Mouse (Mus musculus) heart, embryonic 15.5 days (tissue): ENCODE data around the gene Rpl23. TPM values are rescaled to one million over a fixed set of nuclear protein-coding genes. Genes with fewer than 3 reads are reported as not detected.
"Not testable (repeated sequence)": the region's sequence is repeated elsewhere in the genome, so short reads cannot be mapped to it uniquely, and the experiment has no call there.

ENCODE experiments used
- ATAC-seq: fragments of 200-750 bp; cut with Nextera tagmentation; replicated peaks from 2 replicates; pipeline ENCODE4 v1.8.0; 2017; ENCODE audit warnings: low read depth, moderate TSS enrichment; ENCODE audit not compliant: insufficient number of reproducible peaks, insufficient read depth, low FRiP score
- H3K27ac ChIP-seq: fragments of 300-500 bp; sonication (generic); 2 replicates; pipeline ENCODE4 v1.5.1; 2015; ENCODE audit warnings: mild to moderate bottlenecking, inconsistent platforms
- H3K27me3 ChIP-seq: fragments of 300-500 bp; sonication (generic); 2 replicates; pipeline ENCODE4 v1.6.1; 2015; ENCODE audit warnings: inconsistent platforms
- H3K36me3 ChIP-seq: fragments of 300-500 bp; sonication (generic); 2 replicates; pipeline ENCODE4 v1.6.1; 2015; ENCODE audit warnings: mild to moderate bottlenecking, inconsistent platforms
- H3K4me1 ChIP-seq: fragments of 300-500 bp; sonication (generic); replicated peaks from 2 replicates; pipeline ENCODE4 v1.6.1; 2015; ENCODE audit warnings: inconsistent platforms
- H3K4me2 ChIP-seq: fragments of 300-500 bp; sonication (generic); 2 replicates; pipeline ENCODE4 v1.6.1; 2015; ENCODE audit warnings: inconsistent platforms, mild to moderate bottlenecking, moderate library complexity
- H3K4me3 ChIP-seq: fragments of 300-500 bp; sonication (generic); 2 replicates; pipeline ENCODE4 v1.5.1; 2015; ENCODE audit warnings: mild to moderate bottlenecking, inconsistent platforms
- H3K9ac ChIP-seq: fragments of 300-500 bp; sonication (generic); 2 replicates; pipeline ENCODE4 v1.6.1; 2015; ENCODE audit warnings: mild to moderate bottlenecking, inconsistent platforms
- H3K9me3 ChIP-seq: fragments of 300-500 bp; sonication (generic); replicated peaks from 2 replicates; pipeline ENCODE4 v1.6.1; 2016; ENCODE audit warnings: inconsistent platforms
- WGBS: fragments of 180-500 bp; shearing (Covaris S2); methylation state at CpG from one replicate; pipeline ENCODE4 v1.1.7; 2015; ENCODE audit warnings: mixed read lengths; 5-methylcytosine and 5-hydroxymethylcytosine counted together
- polyA plus RNA-seq: library from polyadenylated mRNA; unstranded; fragments of >200 nt; fragmentation: Nextera tagmentation; extraction: Ambion mirVana; gene quantifications from 2 replicates; pipeline ENCODE4 v1.2.1, GENCODE M21; 2015

Rpl23 gene
- polyA plus RNA-seq, 1 experiment from 2014 or later = 399 TPM

DNA sequence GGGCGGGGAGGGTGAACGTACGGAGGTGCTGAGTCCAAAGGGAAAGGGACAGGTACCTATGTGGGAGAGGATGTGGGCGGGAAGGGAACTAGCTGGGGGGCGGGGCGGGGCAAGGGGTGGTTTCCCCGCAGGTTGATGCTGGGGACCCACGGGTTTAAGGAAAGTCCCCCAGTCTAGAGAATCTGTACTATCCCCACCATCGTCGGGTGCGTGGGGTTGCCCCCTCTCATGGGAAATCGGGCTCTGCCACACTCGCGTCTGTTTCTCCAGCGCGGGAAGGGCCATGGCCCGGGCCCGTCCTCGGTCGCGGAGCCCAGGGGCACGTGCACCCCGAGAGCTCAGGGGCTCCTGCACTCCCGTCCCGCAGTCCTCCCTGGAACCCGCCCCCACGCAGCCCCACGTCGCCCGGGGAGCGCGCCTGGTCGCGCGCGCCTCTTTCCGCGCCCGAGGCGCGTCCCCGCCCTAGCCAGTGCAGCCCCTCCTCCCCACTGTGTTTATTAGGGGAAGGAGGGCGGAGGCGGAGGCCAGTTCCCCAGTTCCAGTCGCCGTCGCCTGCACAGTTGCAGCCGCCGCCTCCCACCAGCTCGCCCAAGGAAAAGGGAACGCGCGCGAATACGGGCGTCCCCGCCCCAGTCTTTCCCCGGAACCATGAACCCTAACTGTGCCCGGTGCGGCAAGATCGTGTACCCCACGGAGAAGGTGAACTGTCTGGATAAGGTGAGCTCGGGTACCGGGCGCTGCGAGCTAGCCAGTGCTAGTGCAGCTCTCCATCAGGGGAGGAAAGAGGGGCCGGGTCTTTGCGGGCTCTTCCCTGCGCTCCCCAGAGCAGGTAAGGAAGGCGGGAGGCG is 17.1 kb upstream of the Rpl23 start:
- Histone ChIP-seq H3K27ac (peak overlapping the region; percentile 94), H3K9ac (peak overlapping the region; percentile 80), H3K9me3 (no peaks in the 10 kb centered on the region), H3K4me3 (peak overlapping the region; percentile 83), H3K36me3 (no peaks in the 10 kb centered on the region), H3K4me1 (peaks cover 38% of the 10 kb centered on the region), H3K4me2 (peak overlapping the region; percentile 93), H3K27me3 (no peaks in the 10 kb centered on the region)
- WGBS = under 1% methylated on average over 69 of the region's 71 CpGs
- peak; percentile 83 for ATAC-seq

- peak; percentile 32; the same call in 1 of the 2 replicates for ATAC-seq
- H3K9ac ChIP-seq = peak within 1 kb of the TSS; percentile 80
- peak within 1 kb of the TSS; percentile 94 for H3K27ac ChIP-seq
- H3K4me1 ChIP-seq = peaks cover 32% of the 10 kb centered on the region
- WGBS = under 1% methylated on average over 11 of the region's 11 CpGs
- peak within 1 kb of the TSS; percentile 93 for H3K4me2 ChIP-seq
- no peaks in the 10 kb centered on the region for H3K9me3 ChIP-seq
- no peaks in the 10 kb centered on the region for H3K36me3 ChIP-seq
- peak within 1 kb of the TSS; percentile 83 for H3K4me3 ChIP-seq
- no peaks in the 10 kb centered on the region for H3K27me3 ChIP-seq
Measured at GRCm38 (mm10) chr11:97798782-97799145, 16.5 kb upstream of the Rpl23 start, which contains the start of gene Lasp1. TSS of gene Lasp1 (plus strand) at chr11:97799000.

GRCm38 (mm10) chr11:97798083-97798435 is 15.8 kb upstream of the Rpl23 start:
- peak overlapping the region; percentile 93; the same call in 1 of the 2 replicates for H3K4me2 ChIP-seq
- peak overlapping the region; percentile 37; the same call in 1 of the 2 replicates for H3K27ac ChIP-seq
- WGBS = 47% methylated on average over 8 of the region's 8 CpGs
- no peaks in the 10 kb centered on the region for H3K36me3 ChIP-seq
- peak overlapping the region; percentile 83 for H3K4me3 ChIP-seq
- H3K9me3 ChIP-seq = no peaks in the 10 kb centered on the region
- H3K9ac ChIP-seq = 0 out of 2 replicates have a peak overlapping the region, but pooled peaks have one; percentile 25
- H3K4me1 ChIP-seq = peaks cover 29% of the 10 kb centered on the region
- no peaks in the 10 kb centered on the region for H3K27me3 ChIP-seq
- ATAC-seq = no peak

DNA sequence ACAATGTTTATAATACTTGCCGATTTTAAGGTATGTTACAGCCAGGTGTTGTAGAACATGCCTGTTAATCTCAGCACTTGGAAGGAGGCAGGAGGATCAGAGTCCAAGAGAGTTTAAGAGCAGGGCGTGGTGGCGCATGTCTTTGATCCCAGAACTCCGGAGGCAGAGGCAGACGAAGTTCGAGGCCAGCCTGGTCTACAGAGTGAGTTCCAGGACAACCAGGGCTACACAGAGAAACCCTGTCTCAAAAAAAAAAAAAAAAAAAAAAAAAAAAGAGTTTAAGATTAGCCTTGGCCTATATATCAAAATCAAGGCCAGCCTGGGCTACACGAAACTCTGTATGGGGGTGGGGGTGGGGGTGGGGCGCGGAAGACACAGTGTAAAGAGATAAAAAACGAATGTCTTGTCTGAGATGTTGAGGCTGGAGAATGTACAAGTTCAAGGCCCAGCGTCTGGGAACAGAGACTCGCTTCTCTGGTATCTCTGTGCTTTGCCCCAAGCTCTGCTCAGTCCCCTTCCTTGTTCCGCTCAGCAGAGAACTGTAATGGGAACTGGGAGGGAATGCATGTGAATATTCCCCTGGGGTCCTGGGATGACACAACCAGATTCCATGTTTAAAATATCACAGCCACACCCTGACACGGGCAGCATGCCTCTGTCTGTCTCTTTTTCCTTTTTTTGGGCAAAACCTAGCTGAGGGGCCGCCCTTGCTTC is 15.3 kb upstream of the Rpl23 start:
- no peak overlapping the region for H3K4me3 ChIP-seq
- H3K27ac ChIP-seq = no peak overlapping the region
- H3K27me3 ChIP-seq = no peaks in the 10 kb centered on the region
- WGBS = 64% methylated on average over 15 of the region's 15 CpGs
- H3K9ac ChIP-seq = no peak overlapping the region
- no peaks in the 10 kb centered on the region for H3K9me3 ChIP-seq
- no peaks in the 10 kb centered on the region for H3K36me3 ChIP-seq
- peaks cover 26% of the 10 kb centered on the region for H3K4me1 ChIP-seq
- ATAC-seq = no peak
- H3K4me2 ChIP-seq = no peak overlapping the region

GRCm38 (mm10) chr11:97796910-97797309 is 14.7 kb upstream of the Rpl23 start:
- no peaks in the 10 kb centered on the region for H3K9me3 ChIP-seq
- H3K9ac ChIP-seq = no peak overlapping the region
- H3K4me3 ChIP-seq = no peak overlapping the region
- H3K4me1 ChIP-seq = peaks cover 20% of the 10 kb centered on the region
- H3K27me3 ChIP-seq = no peaks in the 10 kb centered on the region
- H3K36me3 ChIP-seq = no peaks in the 10 kb centered on the region
- no peak overlapping the region for H3K4me2 ChIP-seq
- WGBS = 5% methylated on average over 6 of the region's 6 CpGs
- ATAC-seq = no peak
- no peak overlapping the region for H3K27ac ChIP-seq

DNA sequence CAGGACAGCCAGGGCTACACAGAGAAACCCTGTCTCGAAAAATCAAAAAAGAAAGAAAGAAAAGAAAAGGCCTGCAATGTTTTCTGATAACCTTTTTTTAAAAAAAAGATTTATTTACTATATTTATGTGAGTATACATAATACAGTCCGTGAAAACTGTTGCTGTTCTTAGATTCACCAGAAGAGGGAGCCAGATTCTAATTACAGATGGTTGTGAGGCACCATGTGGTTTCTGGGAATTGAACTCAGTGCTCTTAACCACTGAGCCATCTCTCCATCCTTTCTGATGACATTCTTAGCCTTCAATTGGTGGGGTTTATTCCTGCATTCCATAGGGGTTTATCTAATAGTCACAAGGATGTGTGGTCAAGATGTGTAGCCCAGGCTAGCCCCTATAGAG is 10.9 kb upstream of the Rpl23 start:
- no peak for ATAC-seq
- no peaks in the 10 kb centered on the region for H3K27me3 ChIP-seq
- H3K36me3 ChIP-seq = no peaks in the 10 kb centered on the region
- H3K9ac ChIP-seq = no peak overlapping the region
- no peak overlapping the region for H3K4me2 ChIP-seq
- no peaks in the 10 kb centered on the region for H3K9me3 ChIP-seq
- no peak overlapping the region for H3K4me3 ChIP-seq
- peaks cover 1% of the 10 kb centered on the region; the same call in 1 of the 2 replicates for H3K4me1 ChIP-seq
- H3K27ac ChIP-seq = no peak overlapping the region
- 2% methylated on average over 2 of the region's 2 CpGs for WGBS

- H3K36me3 ChIP-seq, H3K9ac ChIP-seq, H3K4me2 ChIP-seq, H3K4me1 ChIP-seq, H3K27ac ChIP-seq, H3K4me3 ChIP-seq, ATAC-seq, H3K9me3 ChIP-seq, H3K27me3 ChIP-seq: not testable (repeated sequence)
- 78% methylated on average over 2 of the region's 2 CpGs for WGBS
Measured at GRCm38 (mm10) chr11:97790778-97791438, 8.7 kb upstream of the Rpl23 start.

DNA sequence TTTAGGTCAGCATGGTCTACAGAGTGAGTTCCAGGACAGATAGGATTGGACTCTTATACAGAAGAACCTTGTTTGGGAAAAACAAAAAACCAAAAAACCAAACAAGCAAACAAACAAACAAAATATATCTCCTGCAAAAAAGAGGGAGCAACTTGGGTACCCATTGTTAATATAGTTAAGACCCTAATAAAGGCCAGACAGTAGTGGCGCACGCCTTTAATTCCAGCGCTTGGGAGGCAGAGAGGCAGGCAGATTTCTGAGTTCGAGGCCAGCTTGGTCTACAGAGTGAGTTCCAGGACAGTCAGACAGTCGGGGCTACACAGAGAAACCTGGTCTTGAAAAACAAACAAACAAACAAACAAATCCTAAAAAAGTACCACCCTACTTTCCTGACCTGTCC is 7.5 kb upstream of the Rpl23 start:
- Histone ChIP-seq H3K4me3 (no peak overlapping the region), H3K9ac (no peak overlapping the region), H3K4me2 (no peak overlapping the region), H3K27ac (no peak overlapping the region), H3K9me3 (no peaks in the 10 kb centered on the region), H3K36me3 (no peaks in the 10 kb centered on the region), H3K4me1 (no peaks in the 10 kb centered on the region), H3K27me3 (no peaks in the 10 kb centered on the region)
- ATAC-seq = no peak
- WGBS = 78% methylated on average over 5 of the region's 5 CpGs

DNA sequence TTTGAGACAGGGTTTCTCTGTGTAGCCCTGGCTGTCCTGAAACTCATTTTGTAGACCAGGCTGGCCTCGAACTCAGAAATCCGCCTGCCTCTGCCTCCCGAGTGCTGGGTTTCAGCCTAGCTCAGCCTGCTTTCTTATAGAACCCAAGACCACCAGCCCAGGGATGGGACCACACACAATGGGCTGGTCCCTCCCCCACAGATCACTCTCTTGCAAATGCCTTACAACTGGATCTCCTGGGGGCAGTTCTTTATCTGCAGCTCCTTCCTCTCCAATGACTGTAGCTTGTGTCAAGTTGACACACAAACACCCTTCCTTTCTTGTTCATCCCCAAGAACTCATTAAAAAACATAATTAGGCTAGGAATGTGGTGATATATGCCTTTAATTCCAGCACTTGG is 5.7 kb upstream of the Rpl23 start:
- no peak overlapping the region for H3K4me2 ChIP-seq
- 85% methylated on average over 3 of the region's 3 CpGs for WGBS
- H3K9me3 ChIP-seq = no peaks in the 10 kb centered on the region
- H3K27ac ChIP-seq = no peak overlapping the region
- H3K4me3 ChIP-seq = no peak overlapping the region
- H3K27me3 ChIP-seq = no peaks in the 10 kb centered on the region
- no peak for ATAC-seq
- H3K36me3 ChIP-seq = no peaks in the 10 kb centered on the region
- peaks cover 3% of the 10 kb centered on the region; the same call in 1 of the 2 replicates for H3K4me1 ChIP-seq
- H3K9ac ChIP-seq = no peak overlapping the region

GRCm38 (mm10) chr11:97782564-97782895 is 293 bp upstream of the Rpl23 start:
- Histone ChIP-seq H3K9ac (peak overlapping the region; percentile 98), H3K27ac (peak overlapping the region; percentile 90), H3K9me3 (no peaks in the 10 kb centered on the region), H3K27me3 (no peaks in the 10 kb centered on the region), H3K4me1 (peaks cover 22% of the 10 kb centered on the region), H3K4me3 (peak overlapping the region; percentile 84), H3K36me3 (peaks cover 34% of the 10 kb centered on the region), H3K4me2 (peak overlapping the region; percentile 69)
- ATAC-seq = no peak
- WGBS = under 1% methylated on average over 10 of the region's 10 CpGs

GRCm38 (mm10) chr11:97781478-97781831 is 782 bp downstream of the Rpl23 start:
- Histone ChIP-seq H3K4me1 (peaks cover 22% of the 10 kb centered on the region), H3K27me3 (no peaks in the 10 kb centered on the region), H3K9ac (peak overlapping the region; percentile 98), H3K36me3 (peaks cover 45% of the 10 kb centered on the region), H3K4me2 (peak overlapping the region; percentile 69), H3K4me3 (peak overlapping the region; percentile 84), H3K27ac (peak overlapping the region; percentile 90), H3K9me3 (no peaks in the 10 kb centered on the region)
- ATAC-seq = no peak
- WGBS = 1% methylated on average over 11 of the region's 11 CpGs
